Mouse (Mus musculus) embryo, embryonic 10 days (tissue): ENCODE measurements around the gene Fpr-rs3.

Experiments used
- DNase-seq: peaks from one replicate; pipeline ENCODE4 v3.0.0-alpha.2; 2015; ENCODE audit warnings: low spot score

Gene Fpr-rs3

GRCm38 (mm10) chr17:20624777-20625176 lies at the start of gene Fpr-rs3:
Fpr-rs3 (minus strand) TSS chr17:20624877.
- DNase-seq: no peak

- DNase-seq: no peak
These were observed 28.4 kb downstream of the Fpr-rs3 start, which contains the start of gene Vmn2r110 for GRCm38 (mm10) chr17:20596323-20596722. Vmn2r110 (minus strand) TSS chr17:20596423.
